Mouse (Mus musculus): Measurements from ENCODE around the gene Fads6.

DNA sequence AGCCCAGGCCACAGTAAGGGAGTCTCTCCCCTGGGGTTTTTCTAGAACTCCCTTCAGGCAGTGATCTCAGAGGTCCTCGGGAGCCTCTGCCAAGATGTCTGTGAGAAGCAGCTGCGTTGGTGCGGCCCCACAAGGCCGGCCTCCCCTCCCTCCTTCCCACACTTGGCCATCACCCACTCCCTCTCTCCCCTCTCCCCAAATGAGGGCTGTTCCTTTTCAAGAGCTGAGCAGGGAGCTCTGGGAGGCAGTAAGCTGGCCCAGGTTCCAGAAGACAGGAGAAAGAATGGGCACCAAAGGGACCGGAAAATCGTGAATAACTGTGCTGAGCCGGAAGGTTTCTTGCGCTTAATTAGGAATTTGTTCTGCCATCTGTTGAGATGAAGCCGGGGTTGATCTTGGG is 65.5 kb downstream of the Fads6 start:
- TF ChIP-seq CTCF (IDR thresholded peaks at IDR 0.05; ENCODE audit: extremely low read depth, insufficient read depth, low read length) (no peak), POLR2A (IDR thresholded peaks at IDR 0.05; ENCODE audit: extremely low read depth, insufficient read depth, low read length) (no peak)

Measured in cortical plate, adult 2 months (tissue).